Mouse (Mus musculus) forebrain, embryonic 11.5 days (tissue): ENCODE results near the gene Dlk2. TPM values are rescaled to one million over a fixed set of nuclear protein-coding genes. Genes with fewer than 3 reads are reported as not detected.
A peak's percentile ranks its signal among the peaks of the same experiment; 100 is the strongest.

Source experiments
- ATAC-seq: fragments of 200-750 bp; cut with Nextera tagmentation; replicated peaks from 2 replicates; pipeline ENCODE4 v1.8.0; 2017; ENCODE audit warnings: moderate TSS enrichment; ENCODE audit not compliant: low FRiP score
- DNase-seq: peaks from one replicate; pipeline ENCODE4 v3.0.0-alpha.2; 2017; ENCODE audit warnings: low spot score
- H3K27ac ChIP-seq: fragments of 300-500 bp; sonication (generic); 2 replicates; pipeline ENCODE4 v1.5.1; 2014; ENCODE audit warnings: low read depth, low read length
- H3K27me3 ChIP-seq: fragments of 300-500 bp; sonication (generic); 2 replicates; pipeline ENCODE4 v1.6.1; 2014; ENCODE audit warnings: mild to moderate bottlenecking, low read length, mixed read lengths; ENCODE audit not compliant: control insufficient read depth, insufficient read depth
- H3K36me3 ChIP-seq: fragments of 300-500 bp; sonication (generic); 2 replicates; pipeline ENCODE4 v1.6.1; 2014; ENCODE audit warnings: mild to moderate bottlenecking, low read length, moderate library complexity, mixed read lengths; ENCODE audit not compliant: control insufficient read depth, insufficient read depth
- H3K4me1 ChIP-seq: fragments of 300-500 bp; sonication (generic); replicated peaks from 2 replicates; pipeline ENCODE4 v1.6.1; 2014; ENCODE audit warnings: low read length, mixed read lengths; ENCODE audit not compliant: control insufficient read depth, insufficient read depth
- H3K4me2 ChIP-seq: fragments of 300-500 bp; sonication (generic); 2 replicates; pipeline ENCODE4 v1.6.1; 2014; ENCODE audit warnings: low read depth, mild to moderate bottlenecking, low read length, moderate library complexity, mixed read lengths; ENCODE audit not compliant: severe bottlenecking
- H3K4me3 ChIP-seq: fragments of 300-500 bp; sonication (generic); 2 replicates; pipeline ENCODE4 v1.5.1; 2014; ENCODE audit warnings: low read depth, low read length
- H3K9ac ChIP-seq: fragments of 300-500 bp; sonication (generic); 2 replicates; pipeline ENCODE4 v1.6.1; 2014; ENCODE audit warnings: low read length
- H3K9me3 ChIP-seq: fragments of 300-500 bp; sonication (generic); 2 replicates; pipeline ENCODE4 v1.6.1; 2016; ENCODE audit warnings: low read length, mixed read lengths; ENCODE audit not compliant: control insufficient read depth
- WGBS: fragments of 180-500 bp; shearing (Covaris S2); extraction: QIAGEN DNeasy Blood & Tissue Kit; methylation state at CpG from one replicate; pipeline ENCODE4 v1.1.7; 2014; 5-methylcytosine and 5-hydroxymethylcytosine counted together
- polyA plus RNA-seq: library from polyadenylated mRNA; unstranded; fragments of >200 nt; fragmentation: Nextera tagmentation; extraction: Ambion mirVana; gene quantifications from 2 replicates; pipeline ENCODE4 v1.2.1, GENCODE M21; 2014

Dlk2 gene
- 1.2 and 1.5 TPM in 2 replicates for polyA plus RNA-seq

GRCm38 (mm10) chr17:46297364-46298219 is at the start of gene Dlk2:
Gene Dlk2, plus strand, starts transcription at chr17:46297421.
- Histone ChIP-seq H3K4me2 (peak within 1 kb of the TSS; percentile 99), H3K4me3 (peak within 1 kb of the TSS; percentile 59), H3K4me1 (peaks cover 7% of the 10 kb centered on the region; the same call in 1 of the 2 replicates), H3K27ac (no peak within 1 kb of the TSS), H3K36me3 (no peaks in the 10 kb centered on the region), H3K9ac (peak within 1 kb of the TSS; percentile 43), H3K27me3 (peaks cover 33% of the 10 kb centered on the region), H3K9me3 (no peaks in the 10 kb centered on the region)
- ATAC-seq (peak; percentile 31), DNase-seq (peak; percentile 66)
- under 1% methylated on average over 57 of the region's 86 CpGs for WGBS

GRCm38 (mm10) chr17:46247512-46248188 is 49.6 kb upstream of the Dlk2 start, which contains the start of the genes Polr1c and Yipf3:
Gene Polr1c, minus strand, starts transcription at chr17:46248054.
Gene Yipf3, plus strand, starts transcription at chr17:46248080.
- Histone ChIP-seq H3K27me3 (no peaks in the 10 kb centered on the region), H3K36me3 (peaks cover 24% of the 10 kb centered on the region; the same call in 1 of the 2 replicates)
- under 1% methylated on average over 53 of the region's 53 CpGs for WGBS

GRCm38 (mm10) chr17:46248189-46248522 is 49.1 kb upstream of the Dlk2 start:
- DNase-seq, result no peak
- WGBS, result under 1% methylated on average over 37 of the region's 37 CpGs
- Histone ChIP-seq H3K9ac (peak overlapping the region; percentile 94), H3K4me3 (peak overlapping the region; percentile 94), H3K4me2 (peak overlapping the region; percentile 73), H3K36me3 (peaks cover 19% of the 10 kb centered on the region; the same call in 1 of the 2 replicates), H3K9me3 (no peaks in the 10 kb centered on the region), H3K27me3 (no peaks in the 10 kb centered on the region), H3K4me1 (peaks cover 13% of the 10 kb centered on the region; the same call in 1 of the 2 replicates), H3K27ac (peak overlapping the region; percentile 37; the same call in 1 of the 2 replicates)
- no peak; the same call in 1 of the 2 replicates for ATAC-seq

More at GRCm38 (mm10) chr17:46247512-46248188, 49.6 kb upstream of the Dlk2 start, which contains the start of the genes Polr1c and Yipf3:
- DNase-seq, result peak; percentile 97
- Histone ChIP-seq H3K9ac (peak within 1 kb of the TSS; percentile 94), H3K27ac (peak within 1 kb of the TSS; percentile 64), H3K4me2 (peak within 1 kb of the TSS; percentile 73), H3K4me1 (peaks cover 13% of the 10 kb centered on the region; the same call in 1 of the 2 replicates), H3K4me3 (peak within 1 kb of the TSS; percentile 94), H3K9me3 (no peaks in the 10 kb centered on the region)
- peak; percentile 91 for ATAC-seq

GRCm38 (mm10) chr17:46251174-46251573 is 46.0 kb upstream of the Dlk2 start:
- H3K27ac ChIP-seq, result no peak overlapping the region
- ATAC-seq, result no peak
- no peaks in the 10 kb centered on the region for H3K9me3 ChIP-seq
- no peak overlapping the region for H3K9ac ChIP-seq
- H3K36me3 ChIP-seq, result peaks cover 4% of the 10 kb centered on the region; the same call in 1 of the 2 replicates
- H3K27me3 ChIP-seq, result peaks cover 5% of the 10 kb centered on the region; the same call in 1 of the 2 replicates
- no peak overlapping the region for H3K4me3 ChIP-seq
- DNase-seq, result no peak
- 82% methylated on average over 7 of the region's 7 CpGs for WGBS
- peaks cover 15% of the 10 kb centered on the region; the same call in 1 of the 2 replicates for H3K4me1 ChIP-seq
- H3K4me2 ChIP-seq, result no peak overlapping the region

- peaks cover 4% of the 10 kb centered on the region; the same call in 1 of the 2 replicates for H3K36me3 ChIP-seq
- no peak overlapping the region for H3K27ac ChIP-seq
- 59% methylated on average over 13 of the region's 14 CpGs for WGBS
These were observed 44.4 kb upstream of the Dlk2 start for GRCm38 (mm10) chr17:46252571-46253451.

GRCm38 (mm10) chr17:46253452-46254084 is 43.7 kb upstream of the Dlk2 start, which contains the start of gene Lrrc73:
Gene Lrrc73, plus strand, starts transcription at chr17:46253531.
- peaks cover 4% of the 10 kb centered on the region; the same call in 1 of the 2 replicates for H3K36me3 ChIP-seq
- no peaks in the 10 kb centered on the region; the same call in 1 of the 2 replicates for H3K9me3 ChIP-seq
- peak; percentile 91 for ATAC-seq

More at GRCm38 (mm10) chr17:46252571-46253451, 44.4 kb upstream of the Dlk2 start:
- DNase-seq (peak; percentile 73), ATAC-seq (no peak)
- H3K9ac ChIP-seq, result peak overlapping the region; percentile 72
- H3K4me1 ChIP-seq, result peaks cover 10% of the 10 kb centered on the region; the same call in 1 of the 2 replicates
- H3K9me3 ChIP-seq, result no peaks in the 10 kb centered on the region; the same call in 1 of the 2 replicates
- peak overlapping the region; percentile 99 for H3K4me2 ChIP-seq
- H3K27me3 ChIP-seq, result peaks cover 5% of the 10 kb centered on the region; the same call in 1 of the 2 replicates
- peak overlapping the region; percentile 61; the same call in 1 of the 2 replicates for H3K4me3 ChIP-seq

GRCm38 (mm10) chr17:46254106-46254505 is 43.1 kb upstream of the Dlk2 start:
- H3K4me2 ChIP-seq, result peak overlapping the region; percentile 99
- H3K9ac ChIP-seq, result peak overlapping the region; percentile 72
- no peak; the same call in none of the 2 replicates for ATAC-seq
- no peak overlapping the region for H3K27ac ChIP-seq
- peaks cover 3% of the 10 kb centered on the region; the same call in 1 of the 2 replicates for H3K4me1 ChIP-seq
- H3K27me3 ChIP-seq, result peaks cover 5% of the 10 kb centered on the region; the same call in 1 of the 2 replicates
- H3K36me3 ChIP-seq, result peaks cover 4% of the 10 kb centered on the region; the same call in 1 of the 2 replicates
- H3K9me3 ChIP-seq, result no peaks in the 10 kb centered on the region; the same call in 1 of the 2 replicates
- H3K4me3 ChIP-seq, result peak overlapping the region; percentile 61
- 1% methylated on average over 39 of the region's 54 CpGs for WGBS
- DNase-seq, result no peak

More at GRCm38 (mm10) chr17:46253452-46254084, 43.7 kb upstream of the Dlk2 start, which contains the start of gene Lrrc73:
- H3K27ac ChIP-seq, result no peak within 1 kb of the TSS
- peak within 1 kb of the TSS; percentile 61 for H3K4me3 ChIP-seq
- peaks cover 5% of the 10 kb centered on the region; the same call in 1 of the 2 replicates for H3K27me3 ChIP-seq
- peak; percentile 95 for DNase-seq
- peak within 1 kb of the TSS; percentile 72 for H3K9ac ChIP-seq
- WGBS, result 2% methylated on average over 40 of the region's 48 CpGs
- peaks cover 9% of the 10 kb centered on the region; the same call in 1 of the 2 replicates for H3K4me1 ChIP-seq
- H3K4me2 ChIP-seq, result peak within 1 kb of the TSS; percentile 99
